Mouse (Mus musculus): ENCODE results near the gene Gm20388. TPM values are rescaled to one million over a fixed set of nuclear protein-coding genes. Genes with fewer than 3 reads are reported as not detected.
A peak's percentile ranks its signal among the peaks of the same experiment; 100 is the strongest.
"Not testable (repeated sequence)": the region's sequence is repeated elsewhere in the genome, so short reads cannot be mapped to it uniquely, and the experiment has no call there.

Gm20388 gene
- polyA plus RNA-seq, 1 experiment, result 59.3 TPM

DNA sequence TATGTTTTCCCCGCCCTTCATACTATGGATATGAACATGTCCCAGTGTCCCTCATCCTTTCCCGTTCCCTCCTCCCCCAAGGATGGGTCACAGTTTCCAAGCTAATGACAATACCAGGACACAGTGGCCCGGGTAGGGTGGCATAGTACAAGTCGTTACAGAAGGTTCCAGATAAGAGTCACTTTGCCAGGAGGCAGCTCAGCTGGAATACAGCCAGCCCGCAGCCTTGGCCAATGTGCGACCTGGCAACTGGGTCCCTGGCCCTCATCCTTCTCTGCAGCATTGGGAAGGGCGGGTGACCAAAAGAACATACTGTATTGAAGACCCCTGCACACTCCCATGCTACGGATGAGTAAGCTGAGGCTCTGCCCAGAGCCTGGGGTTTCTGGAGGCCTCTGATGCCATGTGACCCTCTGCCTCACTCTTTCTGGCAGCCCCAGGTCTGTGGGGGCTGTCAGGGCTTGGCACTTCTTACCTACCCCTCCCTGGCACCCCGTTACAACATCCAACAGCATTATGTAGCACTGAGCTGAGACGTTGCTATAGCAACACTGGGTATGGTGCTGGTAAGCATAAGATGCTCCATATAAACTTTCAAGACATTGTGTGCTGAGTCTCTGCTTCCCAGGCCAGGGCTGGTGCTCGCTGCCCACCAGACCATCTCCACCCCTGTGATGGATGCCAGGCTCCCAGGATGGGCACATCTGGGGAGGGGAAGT is 418.5 kb downstream of the Gm20388 start:
- peak; percentile 69 for DNase-seq (ENCODE audit: low read depth)
- TF ChIP-seq POLR2A (IDR thresholded peaks at IDR 0.05; ENCODE audit: borderline replicate concordance, extremely low read depth, insufficient read depth, insufficient read length, poor library complexity, severe bottlenecking) (no peak), CTCF (IDR thresholded peaks at IDR 0.05; ENCODE audit: borderline replicate concordance, extremely low read depth, insufficient read depth, insufficient read length) (no peak)

DNA sequence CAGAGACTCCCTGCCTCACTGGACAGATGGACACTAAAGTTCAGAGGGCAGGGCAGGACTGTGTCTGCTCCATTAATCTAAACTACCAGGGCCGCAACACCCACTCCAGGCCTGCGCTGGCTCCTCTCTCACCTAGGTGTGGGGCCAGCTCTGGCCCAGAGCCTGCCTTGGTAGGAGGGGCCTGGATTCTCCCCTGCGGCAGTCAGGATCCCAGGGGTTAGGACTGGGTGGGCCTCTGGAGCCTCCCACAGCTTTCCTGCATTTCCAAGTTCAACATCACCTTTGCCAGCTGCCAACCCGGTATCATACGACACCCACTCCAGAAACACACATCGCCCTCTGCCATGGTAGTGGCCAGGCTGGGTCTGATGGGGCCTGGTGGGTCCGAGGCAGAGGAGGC is 420.4 kb downstream of the Gm20388 start:
- TF ChIP-seq CTCF (IDR thresholded peaks at IDR 0.05; ENCODE audit: borderline replicate concordance, extremely low read depth, insufficient read depth, insufficient read length) (no peak), POLR2A (IDR thresholded peaks at IDR 0.05; ENCODE audit: borderline replicate concordance, extremely low read depth, insufficient read depth, insufficient read length, poor library complexity, severe bottlenecking) (no peak)
- DNase-seq (ENCODE audit: low read depth), result no peak

DNA sequence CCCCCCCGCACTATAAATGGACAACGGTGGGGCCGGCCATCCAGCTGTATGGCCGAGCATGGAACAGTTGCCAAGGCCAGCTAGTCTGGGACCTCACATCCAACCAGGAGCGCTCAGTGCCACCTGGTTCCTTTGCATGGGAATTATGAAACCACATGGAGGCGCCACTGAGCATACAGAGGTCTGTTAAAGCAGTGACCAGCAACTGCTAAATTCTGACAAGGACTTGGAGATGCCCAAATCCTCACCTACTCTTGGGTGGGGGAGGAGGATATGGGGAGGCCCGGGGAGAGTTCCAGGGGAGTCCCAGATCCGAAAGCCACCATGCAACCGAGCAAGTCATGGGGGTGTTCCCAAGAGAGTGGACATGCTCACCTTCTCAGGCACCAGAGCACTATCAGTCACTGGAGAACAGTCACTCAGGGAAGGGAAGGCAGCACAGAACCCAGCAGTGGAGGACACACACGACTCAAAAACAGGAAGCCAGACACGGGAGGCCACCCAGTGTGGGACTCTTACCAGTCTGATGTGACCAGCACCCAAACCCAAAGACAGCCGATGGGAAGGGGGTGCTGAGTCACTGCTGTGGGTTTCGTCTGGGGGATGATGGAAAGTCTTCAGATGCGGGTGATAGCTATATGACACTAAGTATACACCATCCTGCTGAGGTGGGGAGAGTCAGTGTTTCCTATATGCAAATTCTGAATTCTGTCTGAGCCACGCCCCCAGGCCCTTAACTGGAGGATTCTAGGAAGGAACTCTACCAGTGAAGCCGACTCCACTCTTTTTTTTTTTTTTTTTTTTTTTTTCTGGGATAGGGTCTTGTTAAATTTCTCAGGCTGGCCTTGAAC is 422.0 kb downstream of the Gm20388 start:
- peak; percentile 50; the same call in 1 of the 2 replicates for TF ChIP-seq CTCF (IDR thresholded peaks at IDR 0.05; ENCODE audit: borderline replicate concordance, extremely low read depth, insufficient read depth, insufficient read length)
- no peak for TF ChIP-seq POLR2A (IDR thresholded peaks at IDR 0.05; ENCODE audit: borderline replicate concordance, extremely low read depth, insufficient read depth, insufficient read length, poor library complexity, severe bottlenecking)
- no peak for DNase-seq (ENCODE audit: low read depth)

- DNase-seq (ENCODE audit: low read depth), result no peak
- TF ChIP-seq POLR2A (IDR thresholded peaks at IDR 0.05; ENCODE audit: borderline replicate concordance, extremely low read depth, insufficient read depth, insufficient read length, poor library complexity, severe bottlenecking), result no peak
- no peak for TF ChIP-seq CTCF (IDR thresholded peaks at IDR 0.05; ENCODE audit: borderline replicate concordance, extremely low read depth, insufficient read depth, insufficient read length)
Observed at GRCm38 (mm10) chr8:120333681-120334080, 423.0 kb downstream of the Gm20388 start.

DNA sequence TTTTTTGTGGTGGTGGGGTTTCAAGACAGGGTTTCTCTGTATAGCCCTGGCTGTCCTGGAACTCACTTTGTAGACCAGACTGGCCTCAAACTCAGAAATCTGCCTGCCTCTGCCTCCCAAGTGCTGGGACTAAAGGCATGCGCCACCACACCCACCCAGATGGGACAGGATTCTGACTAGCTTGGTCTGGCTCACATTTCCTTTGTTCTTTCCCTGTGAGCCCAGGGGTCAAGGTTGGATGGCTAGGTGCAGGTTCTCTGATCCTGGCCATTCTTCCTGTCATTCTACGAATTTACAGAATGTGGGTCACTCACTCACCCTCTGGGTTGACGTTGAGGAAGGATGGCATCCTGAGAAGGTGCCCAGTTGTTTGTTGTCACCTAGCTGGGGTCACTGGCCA is 423.6 kb downstream of the Gm20388 start:
- DNase-seq (ENCODE audit: low read depth), result not testable (repeated sequence)

- TF ChIP-seq POLR2A (IDR thresholded peaks at IDR 0.05; ENCODE audit: borderline replicate concordance, extremely low read depth, insufficient read depth, insufficient read length, poor library complexity, severe bottlenecking) (no peak), CTCF (IDR thresholded peaks at IDR 0.05; ENCODE audit: borderline replicate concordance, extremely low read depth, insufficient read depth, insufficient read length) (no peak)
- peak; percentile 97 for DNase-seq (ENCODE audit: low read depth)
Observed at GRCm38 (mm10) chr8:120334878-120335261, 424.2 kb downstream of the Gm20388 start.

DNA sequence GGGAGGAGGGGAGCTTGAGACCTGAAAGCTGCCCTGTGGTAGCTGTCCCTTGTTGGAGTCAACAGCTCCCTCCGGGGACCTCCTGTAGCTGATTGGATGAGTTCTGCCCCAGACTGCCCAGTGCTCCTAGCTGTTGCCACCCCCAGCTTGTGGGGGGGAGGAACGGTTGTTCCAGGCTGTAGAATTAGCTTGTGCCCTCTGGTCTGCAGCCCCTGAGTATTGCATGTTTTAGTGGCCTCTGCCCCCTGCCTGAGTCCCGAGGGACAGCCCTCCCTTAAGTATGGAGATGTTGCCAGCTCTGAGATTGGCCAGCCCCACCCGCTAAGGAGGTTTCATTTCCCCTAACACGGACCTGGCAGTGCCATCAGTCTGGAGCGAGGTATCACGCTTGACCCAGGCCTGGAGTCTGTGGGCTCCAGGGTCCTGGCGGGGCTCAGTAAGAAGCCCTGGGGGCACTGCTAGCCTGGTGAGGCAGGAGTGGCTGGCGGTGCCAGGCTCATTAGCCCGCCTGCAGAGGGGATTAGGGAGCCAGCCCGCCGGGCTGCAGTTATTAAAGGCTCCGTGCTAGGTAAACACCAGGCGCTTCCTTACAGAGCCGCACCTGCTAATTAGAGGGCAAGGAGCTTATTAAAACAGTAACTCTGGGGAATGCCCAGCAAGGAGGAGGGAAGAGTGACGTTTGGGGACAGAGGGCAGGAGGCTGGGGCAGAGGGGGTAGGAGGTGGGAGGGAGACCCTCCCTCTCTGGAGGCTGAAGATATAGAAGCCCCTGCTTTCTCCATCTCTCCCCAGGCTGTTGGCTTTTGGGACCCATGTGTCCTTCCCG is 424.8 kb downstream of the Gm20388 start:
- DNase-seq (ENCODE audit: low read depth), result peak; percentile 95
- no peak for TF ChIP-seq CTCF (IDR thresholded peaks at IDR 0.05; ENCODE audit: borderline replicate concordance, extremely low read depth, insufficient read depth, insufficient read length)
- no peak for TF ChIP-seq POLR2A (IDR thresholded peaks at IDR 0.05; ENCODE audit: borderline replicate concordance, extremely low read depth, insufficient read depth, insufficient read length, poor library complexity, severe bottlenecking)

- no peak for TF ChIP-seq POLR2A (IDR thresholded peaks at IDR 0.05; ENCODE audit: borderline replicate concordance, extremely low read depth, insufficient read depth, insufficient read length, poor library complexity, severe bottlenecking)
- TF ChIP-seq CTCF (IDR thresholded peaks at IDR 0.05; ENCODE audit: borderline replicate concordance, extremely low read depth, insufficient read depth, insufficient read length), result no peak
- DNase-seq (ENCODE audit: low read depth), result peak; percentile 80
Observed at GRCm38 (mm10) chr8:120336087-120336380, 425.4 kb downstream of the Gm20388 start.

DNA sequence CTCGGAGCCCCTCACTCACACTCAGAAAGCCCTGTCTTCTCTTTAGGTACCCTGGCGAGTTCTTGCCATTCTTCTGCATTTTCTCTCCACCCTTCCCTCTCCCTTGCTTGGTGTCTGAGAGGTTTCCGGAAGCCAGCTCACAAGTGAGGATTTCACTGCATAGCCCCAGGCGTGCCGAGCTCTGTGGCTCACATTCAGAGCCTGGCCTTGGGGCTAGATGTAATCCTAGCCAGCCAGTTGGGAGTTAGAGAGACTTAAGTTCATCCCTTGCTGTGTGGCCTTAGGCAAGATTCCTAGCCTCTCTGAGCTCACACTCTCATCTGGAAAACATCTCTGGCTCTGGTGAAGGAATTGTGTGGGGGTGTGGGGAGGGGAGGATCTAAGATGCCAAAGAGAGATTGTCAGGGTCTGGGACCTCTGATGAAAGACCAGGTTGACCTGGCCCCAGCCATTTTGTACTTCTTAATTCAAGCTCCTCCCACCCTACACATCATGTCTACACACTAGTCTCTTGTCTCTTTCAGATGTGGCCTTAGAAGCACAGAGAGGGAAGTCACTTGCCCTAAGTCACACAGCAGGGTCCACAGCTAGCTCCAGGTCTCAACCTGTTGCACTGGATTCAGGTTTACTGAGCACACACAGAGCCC is 426.4 kb downstream of the Gm20388 start:
- TF ChIP-seq POLR2A (IDR thresholded peaks at IDR 0.05; ENCODE audit: borderline replicate concordance, extremely low read depth, insufficient read depth, insufficient read length, poor library complexity, severe bottlenecking) (no peak), CTCF (IDR thresholded peaks at IDR 0.05; ENCODE audit: borderline replicate concordance, extremely low read depth, insufficient read depth, insufficient read length) (no peak)
- DNase-seq (ENCODE audit: low read depth), result peak; percentile 43

- no peak for TF ChIP-seq CTCF (IDR thresholded peaks at IDR 0.05; ENCODE audit: borderline replicate concordance, extremely low read depth, insufficient read depth, insufficient read length)
- no peak for DNase-seq (ENCODE audit: low read depth)
Observed at GRCm38 (mm10) chr8:120337627-120338026, 427.0 kb downstream of the Gm20388 start.

GRCm38 (mm10) chr8:120338678-120339077 is 428.0 kb downstream of the Gm20388 start:
- no peak for TF ChIP-seq POLR2A (IDR thresholded peaks at IDR 0.05; ENCODE audit: borderline replicate concordance, extremely low read depth, insufficient read depth, insufficient read length, poor library complexity, severe bottlenecking)
- no peak for TF ChIP-seq CTCF (IDR thresholded peaks at IDR 0.05; ENCODE audit: borderline replicate concordance, extremely low read depth, insufficient read depth, insufficient read length)
- DNase-seq (ENCODE audit: low read depth), result no peak

All from brain, embryonic 14.5 days (tissue).